Mouse (Mus musculus) lung, embryonic 16.5 days (tissue): ENCODE data around the gene Naxd. TPM values are rescaled to one million over a fixed set of nuclear protein-coding genes. Genes with fewer than 3 reads are reported as not detected.

ENCODE experiments used
- ATAC-seq: fragments of 200-750 bp; cut with Nextera tagmentation; 2 replicates; pipeline ENCODE4 v1.8.0; 2017; ENCODE audit warnings: low read depth, mild to moderate bottlenecking, moderate library complexity
- H3K27ac ChIP-seq: fragments of 300-500 bp; sonication (generic); 2 replicates; pipeline ENCODE4 v1.5.1; 2014; ENCODE audit warnings: mild to moderate bottlenecking, control low read depth, low read length
- H3K27me3 ChIP-seq: fragments of 300-500 bp; sonication (generic); 2 replicates; pipeline ENCODE4 v1.6.1; 2014; ENCODE audit warnings: low read depth, low read length, mixed read lengths; ENCODE audit not compliant: control insufficient read depth, insufficient read depth
- H3K36me3 ChIP-seq: fragments of 300-500 bp; sonication (generic); 2 replicates; pipeline ENCODE4 v1.6.1; 2014; ENCODE audit warnings: low read length; ENCODE audit not compliant: control insufficient read depth, insufficient read depth
- H3K4me1 ChIP-seq: fragments of 300-500 bp; sonication (generic); replicated peaks from 2 replicates; pipeline ENCODE4 v1.6.1; 2014; ENCODE audit warnings: low read length, mixed read lengths; ENCODE audit not compliant: control insufficient read depth, insufficient read depth
- H3K4me2 ChIP-seq: fragments of 300-500 bp; sonication (generic); 2 replicates; pipeline ENCODE4 v1.6.1; 2014; ENCODE audit warnings: low read depth, low read length, control low read depth
- H3K4me3 ChIP-seq: fragments of 300-500 bp; sonication (generic); 2 replicates; pipeline ENCODE4 v1.5.1; 2014; ENCODE audit warnings: mild to moderate bottlenecking, low read length, control low read depth
- H3K9ac ChIP-seq: fragments of 300-500 bp; sonication (generic); 2 replicates; pipeline ENCODE4 v1.6.1; 2014; ENCODE audit warnings: low read length, control low read depth
- H3K9me3 ChIP-seq: fragments of 300-500 bp; sonication (generic); 2 replicates; pipeline ENCODE4 v1.6.1; 2016; ENCODE audit warnings: low read length; ENCODE audit not compliant: control insufficient read depth
- WGBS: fragments of 180-500 bp; shearing (Covaris S2); extraction: QIAGEN DNeasy Blood & Tissue Kit; methylation state at CpG from one replicate; pipeline ENCODE4 v1.1.7; 2014; 5-methylcytosine and 5-hydroxymethylcytosine counted together
- polyA plus RNA-seq: library from polyadenylated mRNA; unstranded; fragments of >200 nt; fragmentation: Nextera tagmentation; extraction: Ambion mirVana; gene quantifications from 2 replicates; pipeline ENCODE4 v1.2.1, GENCODE M21; 2015

Naxd gene
- polyA plus RNA-seq, 1 experiment from 2014 or later = 164 TPM

DNA sequence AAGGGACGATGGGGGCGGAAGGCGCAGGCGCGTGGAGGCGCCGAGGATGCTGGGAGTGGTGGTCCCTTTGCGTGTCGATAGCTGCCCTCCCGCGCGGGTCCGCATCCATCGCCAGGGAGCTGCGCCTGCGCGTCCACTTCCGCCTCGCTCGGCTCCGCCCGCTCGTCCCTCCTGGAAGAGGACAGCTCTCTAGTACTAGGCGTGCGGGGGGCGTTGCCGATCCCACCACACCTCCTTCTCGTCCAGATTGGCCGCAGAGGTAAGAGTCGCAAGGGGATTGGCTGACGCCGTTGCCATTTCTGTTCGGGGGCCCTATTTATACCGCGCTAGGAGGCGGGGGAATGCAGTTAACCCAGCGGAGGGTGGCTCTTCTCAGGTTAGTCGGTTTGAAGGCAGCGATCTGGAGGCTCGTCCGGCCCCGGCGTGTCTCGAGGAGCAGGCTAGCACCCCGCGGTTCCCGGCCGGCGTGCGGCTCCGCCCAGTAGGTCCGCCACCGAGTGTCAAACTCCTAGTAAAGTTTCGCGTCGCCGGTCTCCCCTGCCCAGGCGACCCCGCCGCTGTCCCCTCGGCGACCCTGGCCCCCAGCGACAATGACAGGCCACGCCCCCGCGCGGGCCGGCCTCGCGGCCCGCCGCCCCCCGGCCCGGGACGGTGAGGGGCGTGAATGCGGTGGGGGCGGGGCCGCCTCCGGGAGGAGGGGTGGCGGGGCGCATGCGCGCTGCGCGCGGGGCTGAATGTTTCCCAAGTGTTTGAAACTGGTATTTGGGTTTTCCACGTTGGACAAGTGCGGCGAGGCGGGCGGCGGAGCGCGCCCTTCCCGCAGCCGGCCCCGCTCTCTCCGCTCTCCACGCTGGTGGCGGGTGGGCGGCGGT is 58.6 kb downstream of the Naxd start:
- peak; percentile 86 for ATAC-seq
- no peaks in the 10 kb centered on the region for H3K9me3 ChIP-seq

GRCm38 (mm10) chr8:11556691-11557423 is 59.6 kb downstream of the Naxd start:
- H3K36me3 ChIP-seq = peaks cover 8% of the 10 kb centered on the region

More for the DNA sequence above, 58.6 kb downstream of the Naxd start:
- Histone ChIP-seq H3K9ac (peak overlapping the region; percentile 94), H3K36me3 (no peaks in the 10 kb centered on the region), H3K27me3 (no peaks in the 10 kb centered on the region), H3K4me2 (peak overlapping the region; percentile 88), H3K27ac (peak overlapping the region; percentile 100), H3K4me3 (peak overlapping the region; percentile 93), H3K4me1 (peaks cover 18% of the 10 kb centered on the region)
- under 1% methylated on average over 77 of the region's 103 CpGs for WGBS

GRCm38 (mm10) chr8:11557424-11557767 is 60.1 kb downstream of the Naxd start:
- no peaks in the 10 kb centered on the region for H3K27me3 ChIP-seq
- no peaks in the 10 kb centered on the region for H3K9me3 ChIP-seq
- ATAC-seq = no peak
- H3K9ac ChIP-seq = peak overlapping the region; percentile 94
- peak overlapping the region; percentile 79 for H3K4me2 ChIP-seq
- peaks cover 12% of the 10 kb centered on the region for H3K36me3 ChIP-seq
- H3K4me1 ChIP-seq = peaks cover 15% of the 10 kb centered on the region
- H3K4me3 ChIP-seq = peak overlapping the region; percentile 93
- WGBS = under 1% methylated on average over 30 of the region's 32 CpGs
- H3K27ac ChIP-seq = peak overlapping the region; percentile 100

More at GRCm38 (mm10) chr8:11556691-11557423, 59.6 kb downstream of the Naxd start:
- Histone ChIP-seq H3K9ac (peak overlapping the region; percentile 94), H3K4me3 (peak overlapping the region; percentile 93), H3K27ac (peak overlapping the region; percentile 100), H3K4me2 (peak overlapping the region; percentile 79), H3K27me3 (no peaks in the 10 kb centered on the region), H3K9me3 (no peaks in the 10 kb centered on the region), H3K4me1 (peaks cover 15% of the 10 kb centered on the region)
- under 1% methylated on average over 76 of the region's 85 CpGs for WGBS
- no peak for ATAC-seq

DNA sequence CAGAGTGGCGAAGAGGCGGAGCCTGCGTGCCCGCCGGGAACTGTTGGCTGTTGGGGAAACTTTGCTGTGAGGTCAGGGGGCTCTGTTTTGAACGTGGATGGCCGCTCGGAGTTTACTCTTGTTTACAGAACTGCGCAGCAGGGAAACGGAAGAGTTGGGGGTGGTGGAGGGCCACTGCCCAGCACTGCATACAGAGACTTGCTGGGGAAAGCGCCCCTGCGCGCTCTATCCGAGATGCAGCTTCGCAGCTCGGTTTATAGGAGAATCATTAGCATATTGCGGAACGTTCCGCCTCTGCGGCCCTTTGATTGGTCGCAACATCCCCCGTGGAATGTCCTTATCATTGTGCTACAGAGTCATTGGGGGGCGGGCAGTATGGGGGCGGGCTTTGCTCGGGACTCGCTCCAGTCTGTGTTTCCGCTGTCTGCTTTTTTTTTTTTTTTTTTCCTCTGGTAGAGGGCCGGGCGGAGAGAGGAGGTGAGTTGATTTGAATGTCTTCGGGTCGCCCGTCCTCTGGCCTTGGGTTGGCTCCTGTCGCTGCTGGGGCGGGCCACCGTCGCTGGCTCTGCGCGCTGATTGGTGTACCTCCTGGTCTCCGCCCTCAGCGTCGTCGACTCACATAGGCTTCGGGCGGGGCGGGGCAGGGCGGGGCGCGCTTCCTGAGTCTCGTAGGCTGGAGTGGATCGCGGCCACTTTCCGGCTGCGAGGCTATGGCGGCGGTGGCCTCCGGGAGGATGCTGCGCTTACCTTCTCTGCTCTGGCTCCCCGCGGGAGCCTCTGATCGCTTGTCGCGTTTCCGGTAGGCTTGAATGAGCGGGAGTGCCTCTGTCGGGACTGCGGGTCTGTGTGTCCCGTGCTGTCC is 60.7 kb downstream of the Naxd start:
- peak overlapping the region; percentile 100 for H3K27ac ChIP-seq
- H3K4me3 ChIP-seq = peak overlapping the region; percentile 93
- ATAC-seq = peak; percentile 82
- H3K36me3 ChIP-seq = peaks cover 12% of the 10 kb centered on the region
- under 1% methylated on average over 67 of the region's 67 CpGs for WGBS
- peak overlapping the region; percentile 94 for H3K9ac ChIP-seq
- H3K27me3 ChIP-seq = no peaks in the 10 kb centered on the region
- H3K4me1 ChIP-seq = peaks cover 15% of the 10 kb centered on the region
- peak overlapping the region; percentile 79 for H3K4me2 ChIP-seq
- H3K9me3 ChIP-seq = no peaks in the 10 kb centered on the region

- H3K27ac ChIP-seq = no peak overlapping the region
- peaks cover 13% of the 10 kb centered on the region for H3K4me1 ChIP-seq
- H3K36me3 ChIP-seq = peaks cover 19% of the 10 kb centered on the region
- H3K9ac ChIP-seq = no peak overlapping the region; the same call in 1 of the 2 replicates
- no peak overlapping the region for H3K4me3 ChIP-seq
- no peak for ATAC-seq
- H3K9me3 ChIP-seq = no peaks in the 10 kb centered on the region
- H3K4me2 ChIP-seq = peak overlapping the region; percentile 56
- H3K27me3 ChIP-seq = no peaks in the 10 kb centered on the region
- 47% methylated on average over 3 of the region's 3 CpGs for WGBS
Measured at GRCm38 (mm10) chr8:11559511-11559910, 62.2 kb downstream of the Naxd start.

DNA sequence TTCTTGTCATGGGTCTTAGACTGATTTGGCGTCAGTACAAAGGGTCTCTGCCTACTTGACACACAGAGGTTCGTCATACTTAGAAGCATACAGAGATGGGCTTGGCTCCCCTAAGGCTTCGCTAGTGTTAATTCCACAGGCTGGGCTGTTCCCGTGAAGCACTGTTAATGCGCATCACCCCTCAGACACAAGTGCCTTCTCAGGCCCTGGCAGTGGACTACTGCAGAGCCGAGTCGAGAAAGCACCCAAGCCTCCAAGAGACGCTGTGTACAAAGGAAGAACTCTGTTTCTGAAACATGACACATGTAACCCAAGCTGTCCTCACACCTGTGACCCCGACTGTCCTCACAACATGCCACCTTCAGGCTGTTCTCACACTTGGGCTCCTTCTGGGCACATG is 62.9 kb downstream of the Naxd start:
- H3K9me3 ChIP-seq = no peaks in the 10 kb centered on the region
- 71% methylated on average over 9 of the region's 9 CpGs for WGBS
- H3K4me3 ChIP-seq = no peak overlapping the region
- H3K36me3 ChIP-seq = peaks cover 22% of the 10 kb centered on the region
- peaks cover 10% of the 10 kb centered on the region for H3K4me1 ChIP-seq
- no peak overlapping the region for H3K4me2 ChIP-seq
- ATAC-seq = no peak
- no peak overlapping the region for H3K9ac ChIP-seq
- no peaks in the 10 kb centered on the region for H3K27me3 ChIP-seq
- no peak overlapping the region for H3K27ac ChIP-seq

- Histone ChIP-seq H3K4me3 (no peak overlapping the region), H3K36me3 (peaks cover 35% of the 10 kb centered on the region), H3K4me2 (no peak overlapping the region), H3K4me1 (peaks cover 5% of the 10 kb centered on the region), H3K9me3 (no peaks in the 10 kb centered on the region), H3K27ac (no peak overlapping the region), H3K27me3 (no peaks in the 10 kb centered on the region), H3K9ac (no peak overlapping the region)
- WGBS = 83% methylated on average over 5 of the region's 5 CpGs
- no peak for ATAC-seq
Measured at GRCm38 (mm10) chr8:11564236-11564635, 66.9 kb downstream of the Naxd start.
